35 mouse cellular contexts compared by ENCODE assay signal in the genomic region with DNA sequence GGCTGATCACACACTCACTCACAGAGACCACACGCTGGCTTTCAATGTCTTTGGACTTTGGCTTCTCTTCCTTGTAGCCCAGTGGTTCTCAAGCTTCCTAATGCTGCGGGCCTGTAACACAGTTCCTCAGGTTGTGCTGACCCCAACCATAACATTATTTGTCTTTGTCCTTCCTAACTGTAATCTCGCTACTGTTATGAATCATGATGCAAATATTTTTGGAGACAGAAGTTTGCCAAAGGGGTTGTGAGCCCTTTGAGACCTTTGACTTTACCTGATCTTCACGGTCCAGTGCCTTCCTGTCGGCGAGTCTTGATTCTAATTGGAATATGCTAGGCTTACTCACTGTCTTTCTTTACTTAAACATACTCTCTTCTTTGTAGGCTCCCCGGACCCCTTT. TPM values are rescaled to one million over a fixed set of nuclear protein-coding genes. Genes with fewer than 3 reads are reported as not detected.
"Had no signal": no experiment of that assay in that cellular context is flagged by ENCODE, and none has a peak within 500 bp of the region (broad histone marks: within the 10 kb centered on the region; RNA-seq: fewer than 3 reads in every experiment).

No protein-coding gene starts in this region.

- H3K4me3 ChIP-seq: gastrocnemius, adult 2 months; heart, embryonic 12.5 days; hindbrain, embryonic 10.5 days; hindbrain, embryonic 12.5 days; intestine, embryonic 15.5 days; kidney, embryonic 15.5 days; layer of hippocampus, adult 2 months; limb, embryonic 13.5 days; limb, embryonic 15.5 days; liver, embryonic 12.5 days had no signal

- H3K9me3 ChIP-seq: heart, embryonic 12.5 days; hindbrain, embryonic 10.5 days; hindbrain, embryonic 12.5 days; intestine, embryonic 15.5 days; kidney, embryonic 15.5 days; limb, embryonic 13.5 days; limb, embryonic 15.5 days; liver, embryonic 12.5 days had no signal

- H3K27ac ChIP-seq: gastrocnemius, adult 2 months; hindbrain, embryonic 10.5 days; hindbrain, embryonic 12.5 days; hindbrain, embryonic 14.5 days; intestine, embryonic 15.5 days; kidney, embryonic 15.5 days; layer of hippocampus, adult 2 months; limb, embryonic 13.5 days; limb, embryonic 15.5 days; liver, embryonic 12.5 days; liver, embryonic 14.5 days had no signal

- H3K36me3 ChIP-seq: heart, embryonic 12.5 days; hindbrain, embryonic 10.5 days; hindbrain, embryonic 12.5 days; intestine, embryonic 15.5 days; kidney, embryonic 15.5 days; limb, embryonic 13.5 days; limb, embryonic 15.5 days; liver, embryonic 12.5 days had no signal

- H3K27me3 ChIP-seq: heart, embryonic 12.5 days; hindbrain, embryonic 12.5 days; intestine, embryonic 15.5 days; kidney, embryonic 15.5 days; limb, embryonic 13.5 days; limb, embryonic 15.5 days; liver, embryonic 12.5 days had no signal

- H3K4me1 ChIP-seq: hindbrain, embryonic 10.5 days; intestine, embryonic 15.5 days; kidney, embryonic 15.5 days; limb, embryonic 13.5 days; limb, embryonic 15.5 days had no signal

- H3K9ac ChIP-seq: heart, embryonic 12.5 days; hindbrain, embryonic 12.5 days; hindbrain, embryonic 14.5 days; intestine, embryonic 15.5 days; kidney, embryonic 15.5 days; limb, embryonic 13.5 days; limb, embryonic 15.5 days; liver, embryonic 12.5 days; liver, embryonic 14.5 days had no signal

- H3K4me2 ChIP-seq: heart, embryonic 12.5 days; hindbrain, embryonic 12.5 days; hindbrain, embryonic 14.5 days; intestine, embryonic 15.5 days; kidney, embryonic 15.5 days; limb, embryonic 13.5 days; limb, embryonic 15.5 days; liver, embryonic 12.5 days had no signal

- DNase-seq: gastrocnemius, adult 2 months; gastrocnemius, postnatal 10 days; gastrocnemius, postnatal 25 days; heart, adult 18-20 months; heart, postnatal 10 days; heart, postnatal 4 days; kidney, adult 8-10 months; kidney, postnatal 10 days; kidney, postnatal 25 days; kidney, postnatal 4 days; left cerebral cortex, postnatal 4 days had no signal

RNA-seq across cellular contexts. Expression of a gene that starts 48.6 kb away (rescaled TPM):
- total RNA-seq: gastrocnemius, adult 2 months; gastrocnemius, postnatal 10 days; gastrocnemius, postnatal 25 days; gastrocnemius, postnatal 4 days; granulocyte monocyte progenitor cell, adult 5-6 weeks; heart, adult 18-20 months; heart, postnatal 10 days; heart, postnatal 4 days; layer of hippocampus, adult 2 months; layer of hippocampus, postnatal 10 days; layer of hippocampus, postnatal 25 days; left cerebral cortex, adult 8-10 months; left cerebral cortex, postnatal 10 days; left cerebral cortex, postnatal 25 days; left cerebral cortex, postnatal 4 days; liver, adult 2 months had no signal
- polyA plus RNA-seq: frontal cortex, adult 2 months; heart, embryonic 12.5 days; heart, embryonic 16.5 days; hindbrain, embryonic 10.5 days; hindbrain, embryonic 14.5 days; inflammation-experienced regulatory T-cells, adult 6 months; limb, embryonic 11.5 days; limb, embryonic 15.5 days; liver, adult 2 months; liver, embryonic 12.5 days; liver, embryonic 14.5 days; liver, embryonic 16.5 days had no signal
